Mouse (Mus musculus) embryonic fibroblast, embryonic 13.5 days (primary cell): Measurements from ENCODE around the gene Pskh1.

Experiments used
- CTCF ChIP-seq: IDR thresholded peaks from 2 replicates; pipeline ENCODE4 v1.5.1; 2011; ENCODE audit warnings: mild to moderate bottlenecking, control low read depth, low read length, moderate library complexity, borderline replicate concordance; ENCODE audit not compliant: insufficient read depth
- POLR2A ChIP-seq: IDR thresholded peaks from 2 replicates; pipeline ENCODE4 v1.6.1; 2011; ENCODE audit warnings: low read depth, mild to moderate bottlenecking, control low read depth, low read length, moderate library complexity

DNA sequence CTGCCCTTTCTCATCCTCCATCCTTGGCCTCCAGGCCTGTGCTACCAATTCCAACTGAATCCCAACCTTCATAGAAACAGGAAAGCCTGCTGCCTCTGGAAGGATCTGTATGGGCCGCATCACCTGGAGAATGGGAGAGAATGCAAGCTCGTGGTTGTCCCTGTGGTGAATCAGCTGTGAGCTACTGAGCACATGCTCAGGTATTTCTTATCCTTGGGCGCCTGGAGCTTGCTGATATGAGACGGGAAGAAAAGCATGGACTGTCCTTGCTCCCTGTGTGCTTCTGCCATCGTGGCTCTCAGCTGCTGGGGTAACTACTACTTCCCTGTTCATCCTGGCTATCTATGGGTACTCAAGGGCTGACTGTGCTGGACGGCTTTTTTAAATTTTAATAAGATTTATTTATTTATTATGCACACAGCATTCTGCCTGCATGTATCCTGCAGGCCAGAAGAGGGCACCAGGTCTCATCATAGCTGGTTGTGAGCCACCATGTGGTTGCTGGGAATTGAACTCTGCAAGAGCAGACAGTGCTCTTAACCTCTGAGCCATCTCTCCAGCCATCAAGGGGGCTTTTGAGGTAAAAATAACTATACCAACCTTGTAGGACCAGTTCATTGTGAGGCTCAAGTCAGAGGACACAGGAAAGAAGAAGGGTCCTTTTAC, 33.7 kb upstream of the Pskh1 start:
- TF ChIP-seq CTCF (peak; percentile 30; the same call in 1 of the 2 replicates), POLR2A (no peak)
